Mouse (Mus musculus): ENCODE measurements around the gene Tgds.
"Not testable (repeated sequence)": the region's sequence is repeated elsewhere in the genome, so short reads cannot be mapped to it uniquely, and the experiment has no call there.

The Tgds gene

DNA sequence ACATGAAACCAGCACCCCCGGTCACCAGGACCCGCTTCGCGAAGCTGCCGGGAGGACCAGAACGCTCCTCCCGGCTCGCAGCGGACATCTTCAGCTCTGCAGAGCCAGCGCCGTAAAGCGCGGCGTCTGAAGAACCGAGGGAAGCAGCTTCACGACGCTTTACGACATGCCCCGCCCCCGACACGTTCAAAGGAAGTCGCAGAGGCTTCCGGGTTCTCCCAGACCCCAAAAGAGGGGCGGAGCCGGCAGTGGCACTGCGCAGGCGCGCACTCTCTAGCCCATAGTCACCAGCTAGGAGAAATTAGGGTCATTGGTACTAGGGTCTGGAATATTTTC lies at the start of gene Tgds:
Tgds (minus strand) TSS at position 114 of the 336 bp plus-strand sequence.
- ATAC-seq (ENCODE audit: insufficient number of reproducible peaks, low FRiP score, low TSS enrichment), result peak; percentile 74

- peak; percentile 86 for ATAC-seq (ENCODE audit: insufficient number of reproducible peaks, low FRiP score, low TSS enrichment)
Observed at GRCm38 (mm10) chr14:118180711-118181177, 48.2 kb upstream of the Tgds start.

DNA sequence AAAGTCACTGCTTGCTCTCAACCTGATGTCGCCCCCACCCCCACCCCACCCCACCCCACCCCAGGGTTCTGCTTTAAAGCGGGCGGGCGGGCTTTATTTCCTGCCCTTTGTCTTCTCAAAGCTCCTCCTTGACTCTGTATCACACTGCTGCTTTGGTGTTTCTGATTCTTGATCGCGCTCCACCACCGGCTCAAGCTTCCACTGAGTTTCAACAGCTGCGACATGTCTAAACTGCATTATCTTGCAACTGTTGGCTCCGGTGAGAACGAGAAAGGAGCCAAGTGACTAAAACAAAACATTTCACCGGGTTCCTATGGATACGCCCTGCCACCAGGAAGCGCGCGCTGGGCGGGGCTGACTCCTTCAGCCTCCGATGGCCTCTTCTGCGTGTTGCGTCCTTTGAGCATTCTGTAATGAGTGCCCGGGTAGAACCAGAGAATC lies 47.6 kb upstream of the Tgds start:
- ATAC-seq (ENCODE audit: insufficient number of reproducible peaks, low FRiP score, low TSS enrichment), result peak; percentile 89

- ATAC-seq (ENCODE audit: insufficient number of reproducible peaks, low FRiP score, low TSS enrichment), result no peak
Observed at GRCm38 (mm10) chr14:118179701-118180100, 47.1 kb upstream of the Tgds start.

DNA sequence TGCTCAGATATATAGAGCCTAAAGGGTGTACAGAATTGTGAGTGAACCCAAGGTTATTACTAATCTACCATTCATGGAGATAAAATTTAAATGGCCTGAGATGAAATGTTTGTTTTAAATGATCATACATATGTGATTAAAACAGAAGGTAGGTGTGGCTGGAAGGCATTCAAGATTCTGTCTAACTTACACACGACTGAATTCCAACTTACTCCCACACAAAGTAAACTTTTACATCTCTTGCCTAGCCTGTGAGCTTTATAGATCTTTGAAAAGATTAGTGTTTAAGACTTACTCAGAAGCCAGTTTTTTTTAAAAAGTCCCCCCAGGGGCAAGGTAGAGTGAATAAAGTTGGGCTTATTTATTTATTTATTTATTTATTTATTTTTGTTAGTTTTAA lies 46.7 kb upstream of the Tgds start:
- ATAC-seq (ENCODE audit: insufficient number of reproducible peaks, low FRiP score, low TSS enrichment), result no peak

GRCm38 (mm10) chr14:118175694-118176085 lies 43.1 kb upstream of the Tgds start:
- ATAC-seq (ENCODE audit: insufficient number of reproducible peaks, low FRiP score, low TSS enrichment), result no peak

DNA sequence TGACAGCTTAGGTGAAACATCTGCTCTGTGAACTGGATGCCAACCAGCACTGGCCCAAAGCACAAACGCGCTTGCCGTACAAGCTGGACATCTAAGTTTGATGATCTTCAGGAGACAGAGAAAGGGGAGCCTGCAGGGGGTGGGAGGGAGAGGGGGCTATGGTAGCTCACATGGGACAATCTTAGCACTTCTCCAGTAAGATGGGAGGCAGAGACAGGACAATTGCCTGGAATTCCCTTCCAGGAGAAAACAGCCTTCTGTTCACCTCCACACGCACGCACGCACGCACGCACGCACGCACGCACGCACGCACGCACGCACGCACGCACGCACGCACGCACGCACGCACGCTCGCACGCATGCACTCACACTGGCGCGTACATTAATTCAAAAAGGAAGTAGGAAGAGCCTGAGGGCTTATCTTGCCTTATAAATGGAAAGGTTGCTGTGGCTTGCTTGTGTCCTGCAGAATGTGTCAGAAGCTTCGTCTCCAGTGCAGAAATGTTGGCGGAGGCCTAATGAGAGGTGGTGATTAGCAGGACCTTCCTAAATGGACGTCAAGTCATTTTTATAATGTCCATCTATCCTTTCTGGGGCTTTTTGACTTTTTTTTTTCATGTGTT lies 42.6 kb upstream of the Tgds start:
- no peak for ATAC-seq (ENCODE audit: insufficient number of reproducible peaks, low FRiP score, low TSS enrichment)

DNA sequence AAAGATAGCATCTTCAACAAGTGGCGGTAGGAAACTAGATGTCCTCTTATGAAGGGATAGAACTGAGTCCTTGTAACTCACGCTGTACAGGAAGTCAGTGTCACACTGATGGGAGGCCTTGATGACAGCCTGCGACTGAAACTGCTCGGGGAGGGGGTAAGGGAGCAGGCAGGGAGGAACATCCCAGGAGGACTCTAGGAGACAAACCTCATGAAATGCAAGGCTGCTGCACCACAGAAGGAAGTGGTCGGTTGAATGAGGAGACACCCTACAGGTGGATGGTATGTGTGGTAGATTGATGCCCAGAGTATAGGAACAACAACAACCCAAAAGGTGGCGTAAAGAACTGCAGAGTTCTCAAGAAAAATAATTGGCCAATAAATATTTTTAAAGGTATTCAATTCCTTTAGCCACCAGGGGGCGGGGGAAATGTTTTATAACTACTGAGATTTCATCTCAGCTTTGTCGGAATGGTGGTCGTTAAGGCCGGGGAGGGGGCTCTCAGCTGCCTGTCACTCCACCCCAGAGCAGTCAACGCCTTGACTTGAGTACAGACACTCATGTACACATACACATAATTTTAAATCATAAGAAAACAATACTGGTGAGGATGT lies 41.1 kb upstream of the Tgds start:
- ATAC-seq (ENCODE audit: insufficient number of reproducible peaks, low FRiP score, low TSS enrichment), result no peak

DNA sequence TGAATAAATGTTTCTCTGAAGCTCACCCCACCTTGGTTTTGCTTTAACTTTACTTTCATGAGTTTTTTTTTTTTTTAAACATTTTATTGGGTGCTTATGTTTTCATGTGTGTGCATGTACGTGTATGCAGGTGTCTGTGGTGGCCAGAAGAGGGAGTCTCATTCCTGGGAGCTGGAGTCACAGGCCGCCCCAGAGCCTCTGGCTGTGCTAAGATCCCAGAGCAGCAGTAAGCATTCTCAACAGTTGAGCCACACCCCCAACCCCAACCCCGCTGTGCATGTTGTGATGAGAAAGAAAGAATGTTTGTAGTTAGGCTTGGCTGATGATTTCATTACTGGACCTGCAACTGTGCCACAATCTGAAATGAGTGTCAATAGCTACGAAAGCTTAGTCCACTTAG lies 36.2 kb upstream of the Tgds start:
- no peak for ATAC-seq (ENCODE audit: insufficient number of reproducible peaks, low FRiP score, low TSS enrichment)

GRCm38 (mm10) chr14:118162640-118163039 lies 30.1 kb upstream of the Tgds start:
- ATAC-seq (ENCODE audit: insufficient number of reproducible peaks, low FRiP score, low TSS enrichment), result no peak

GRCm38 (mm10) chr14:118161751-118162150 lies 29.2 kb upstream of the Tgds start:
- no peak for ATAC-seq (ENCODE audit: insufficient number of reproducible peaks, low FRiP score, low TSS enrichment)

DNA sequence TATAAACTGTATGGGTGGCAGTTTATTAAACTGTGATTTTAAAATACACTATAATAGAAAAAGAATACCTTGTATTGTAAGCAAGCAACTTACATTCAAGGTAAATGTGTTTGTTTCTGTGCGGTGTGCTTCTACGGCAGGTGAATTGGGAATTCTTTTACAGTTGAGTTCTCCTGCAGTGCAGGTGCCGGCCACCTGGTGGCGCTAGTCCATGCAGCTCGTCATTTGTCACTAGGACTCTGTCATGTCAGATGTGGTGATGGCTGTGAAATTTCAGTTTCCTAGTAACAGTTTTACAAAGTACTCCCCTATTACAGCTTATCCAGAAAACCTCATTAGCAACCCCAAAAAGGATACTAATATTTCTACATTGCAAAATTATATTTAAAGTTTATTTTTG lies 24.6 kb upstream of the Tgds start:
- no peak for ATAC-seq (ENCODE audit: insufficient number of reproducible peaks, low FRiP score, low TSS enrichment)

DNA sequence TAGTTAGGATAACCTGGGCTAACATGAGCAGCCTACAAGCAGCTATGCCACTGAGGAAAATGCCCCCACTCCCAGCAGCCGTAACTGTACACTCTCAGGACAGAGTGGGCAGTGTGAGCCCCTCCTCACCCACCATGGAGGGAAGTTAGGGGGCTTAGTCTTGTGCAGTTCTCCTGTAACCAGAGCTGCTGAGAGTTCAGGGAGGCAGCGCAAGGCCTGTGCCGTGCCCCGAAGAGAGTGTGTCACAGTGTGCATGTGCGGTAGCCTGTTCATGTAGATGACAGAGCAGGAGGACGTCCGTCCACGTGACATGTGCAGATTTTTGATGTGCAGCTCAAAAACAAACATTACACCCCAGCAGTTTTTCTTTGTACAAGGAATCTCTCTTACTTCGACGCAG lies 24.2 kb upstream of the Tgds start:
- no peak for ATAC-seq (ENCODE audit: insufficient number of reproducible peaks, low FRiP score, low TSS enrichment)

DNA sequence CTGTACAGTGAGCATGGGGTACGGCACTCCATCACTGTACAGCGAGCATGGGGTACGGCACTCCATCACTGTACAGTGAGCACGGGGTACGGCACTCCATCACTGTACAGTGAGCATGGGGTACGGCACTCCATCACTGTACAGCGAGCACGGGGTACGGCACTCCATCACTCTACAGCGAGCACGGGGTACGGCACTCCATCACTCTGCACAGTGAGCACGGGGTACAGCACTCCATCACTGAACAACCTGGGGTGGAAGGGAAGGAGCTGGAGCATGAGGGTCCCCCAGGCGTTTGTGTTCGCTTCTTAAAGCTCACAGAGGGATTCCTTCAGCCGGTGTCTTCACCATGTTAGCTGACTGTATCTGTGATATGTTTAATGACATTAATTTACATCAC lies 23.5 kb upstream of the Tgds start:
- ATAC-seq (ENCODE audit: insufficient number of reproducible peaks, low FRiP score, low TSS enrichment), result not testable (repeated sequence)

DNA sequence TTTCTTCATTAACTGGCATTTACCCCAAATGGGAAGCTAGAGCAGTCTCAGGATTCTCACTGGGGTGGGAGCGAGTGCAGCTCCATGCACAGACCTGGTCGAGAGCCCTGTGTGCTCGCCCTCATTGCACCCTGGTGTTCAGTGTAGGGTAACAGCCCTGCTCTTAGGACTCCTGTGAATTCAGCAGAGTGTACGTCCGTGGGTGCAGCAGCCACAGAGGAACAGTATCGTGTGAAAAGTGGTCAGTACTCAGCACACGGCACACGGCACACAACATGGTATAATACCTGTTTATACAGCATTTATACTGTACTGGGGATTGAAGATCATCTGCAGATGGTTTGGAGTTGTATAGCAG lies 19.7 kb upstream of the Tgds start:
- ATAC-seq (ENCODE audit: insufficient number of reproducible peaks, low FRiP score, low TSS enrichment), result no peak

DNA sequence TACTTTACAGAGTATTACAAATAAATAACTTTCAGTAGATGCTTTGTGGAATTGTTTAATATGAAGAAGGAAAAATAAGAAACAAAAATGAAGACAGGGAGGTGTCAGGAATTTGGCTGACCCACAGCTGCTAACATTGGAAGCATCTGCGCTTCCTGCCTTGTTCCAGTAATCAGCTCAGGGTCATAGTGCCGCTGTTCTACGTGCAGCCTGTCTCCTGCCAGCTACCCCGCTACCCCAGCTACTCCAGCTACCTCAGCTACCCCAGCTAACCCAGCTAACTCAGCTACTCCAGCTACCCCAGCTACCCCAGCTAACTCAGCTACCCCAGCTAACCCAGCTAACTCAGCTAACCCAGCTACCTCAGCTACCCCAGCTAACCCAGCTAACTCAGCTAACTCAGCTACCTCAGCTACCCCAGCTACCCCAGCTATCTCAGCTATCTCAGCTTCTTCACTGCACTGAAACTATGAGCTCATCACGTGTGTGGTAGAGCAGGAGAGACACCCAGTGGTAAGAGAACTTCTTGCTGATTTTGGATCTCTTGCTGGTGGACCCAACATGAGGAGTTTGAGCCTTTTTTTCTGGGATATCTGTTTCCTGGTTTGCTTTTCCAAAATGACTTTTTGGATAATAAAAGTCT lies 19.2 kb upstream of the Tgds start:
- no peak for ATAC-seq (ENCODE audit: insufficient number of reproducible peaks, low FRiP score, low TSS enrichment)

DNA sequence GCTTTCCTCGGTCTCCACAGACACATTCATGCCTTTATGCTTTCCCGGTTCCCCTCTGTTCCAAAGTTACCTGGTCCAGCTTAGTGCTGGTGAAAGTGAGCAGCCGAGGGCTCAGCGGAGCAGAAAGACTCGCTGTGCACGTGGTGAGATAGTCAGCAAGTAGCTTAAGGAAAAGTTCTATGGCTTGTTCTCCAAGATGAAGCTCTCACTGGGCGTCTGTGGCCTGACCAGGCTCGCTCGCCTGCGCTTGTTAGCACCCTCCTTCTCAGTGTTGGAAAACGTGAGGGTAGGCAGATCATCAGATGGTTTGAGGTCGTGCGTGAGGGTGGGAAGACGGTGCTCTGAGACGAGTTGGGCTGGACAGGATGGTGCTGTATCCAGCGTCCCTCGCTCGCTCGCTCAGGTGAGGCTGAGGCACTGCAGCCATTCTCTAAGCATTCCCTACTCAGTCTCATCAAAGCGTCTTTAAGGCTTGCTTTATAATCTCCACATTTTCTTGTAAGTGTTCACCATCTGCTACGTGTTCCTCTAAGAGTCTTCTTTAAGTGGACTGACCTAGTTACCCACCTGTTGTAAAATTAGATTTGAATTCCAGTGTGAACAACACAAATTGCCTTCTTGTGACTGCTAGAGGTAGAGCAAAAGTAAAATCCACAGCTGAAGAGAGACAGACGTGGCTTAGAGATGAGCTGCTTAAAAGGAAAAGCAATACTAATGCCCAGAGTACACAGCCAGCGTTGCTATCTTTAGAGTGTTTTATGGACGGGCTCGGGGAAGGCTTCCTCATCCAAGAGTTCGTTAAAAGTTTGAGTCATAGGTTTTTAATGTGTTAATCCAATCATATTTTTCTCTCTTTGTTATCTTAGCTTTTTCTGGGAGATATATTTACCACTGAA lies 18.3 kb upstream of the Tgds start:
- ATAC-seq (ENCODE audit: insufficient number of reproducible peaks, low FRiP score, low TSS enrichment), result no peak

- ATAC-seq (ENCODE audit: insufficient number of reproducible peaks, low FRiP score, low TSS enrichment), result no peak
Observed at GRCm38 (mm10) chr14:118148554-118148953, 16.0 kb upstream of the Tgds start.

DNA sequence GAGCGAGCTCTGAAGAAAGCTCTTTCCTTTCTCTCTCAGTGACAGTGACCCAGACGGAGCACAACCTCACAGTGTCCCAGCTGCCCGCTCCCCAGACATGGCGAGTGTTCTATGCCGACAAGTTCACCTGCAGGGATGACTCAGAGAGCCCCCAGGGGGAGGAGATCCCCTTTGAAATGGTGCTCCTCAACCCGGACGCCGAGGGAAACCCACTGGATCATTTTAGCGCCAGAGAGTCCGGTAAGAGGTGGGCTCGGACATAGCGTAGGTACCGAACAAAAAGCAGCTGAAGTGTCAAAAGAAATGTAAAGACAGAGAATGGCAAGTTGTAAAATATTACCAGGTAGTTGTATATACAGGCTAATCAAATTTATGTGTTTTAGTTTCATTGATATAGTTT lies 15.5 kb upstream of the Tgds start:
- no peak for ATAC-seq (ENCODE audit: insufficient number of reproducible peaks, low FRiP score, low TSS enrichment)

DNA sequence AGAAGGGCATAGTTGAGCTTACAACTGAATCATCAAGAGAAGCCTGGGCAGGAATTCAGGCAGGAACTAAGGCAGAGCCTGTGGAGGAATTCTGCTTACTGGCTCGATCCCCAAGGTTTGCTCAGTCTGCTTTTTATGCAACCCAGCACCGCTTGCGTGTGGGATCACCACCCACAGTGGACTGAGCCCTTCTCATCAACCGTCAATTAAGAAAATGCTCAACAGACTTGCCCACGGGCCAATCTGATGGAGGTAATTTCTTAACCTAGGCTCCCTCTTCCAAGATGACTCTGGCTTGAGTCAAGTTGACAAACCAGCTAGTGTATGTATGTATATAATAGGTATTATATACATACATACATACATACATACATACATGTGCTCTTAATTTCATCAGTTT lies 9.7 kb upstream of the Tgds start:
- no peak for ATAC-seq (ENCODE audit: insufficient number of reproducible peaks, low FRiP score, low TSS enrichment)

DNA sequence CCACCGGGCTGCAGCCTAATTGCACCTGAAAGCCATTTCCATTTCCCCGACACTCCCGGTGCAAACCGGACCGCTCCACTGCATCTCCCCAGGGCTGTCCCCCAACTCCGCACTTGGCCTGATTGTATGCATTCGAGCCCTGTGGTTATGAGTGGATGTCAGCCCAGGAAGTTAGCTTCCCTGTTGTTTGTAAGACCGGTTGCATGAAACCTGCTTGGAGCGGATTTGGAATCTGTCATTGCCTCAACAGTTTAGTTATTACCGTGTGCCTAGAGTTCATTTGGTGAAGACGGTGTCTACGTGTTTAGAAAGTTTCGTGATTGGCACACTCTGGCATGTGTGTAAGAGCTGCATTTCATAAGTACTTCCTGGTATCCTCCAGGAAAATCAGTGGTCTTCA lies 4.9 kb upstream of the Tgds start:
- peak; percentile 14 for ATAC-seq (ENCODE audit: insufficient number of reproducible peaks, low FRiP score, low TSS enrichment)
